Mouse (Mus musculus): ENCODE results near the gene Slc25a43. TPM values are rescaled to one million over a fixed set of nuclear protein-coding genes. Genes with fewer than 3 reads are reported as not detected.

Slc25a43 gene
- polyA plus RNA-seq, 1 experiment, result not detected

DNA sequence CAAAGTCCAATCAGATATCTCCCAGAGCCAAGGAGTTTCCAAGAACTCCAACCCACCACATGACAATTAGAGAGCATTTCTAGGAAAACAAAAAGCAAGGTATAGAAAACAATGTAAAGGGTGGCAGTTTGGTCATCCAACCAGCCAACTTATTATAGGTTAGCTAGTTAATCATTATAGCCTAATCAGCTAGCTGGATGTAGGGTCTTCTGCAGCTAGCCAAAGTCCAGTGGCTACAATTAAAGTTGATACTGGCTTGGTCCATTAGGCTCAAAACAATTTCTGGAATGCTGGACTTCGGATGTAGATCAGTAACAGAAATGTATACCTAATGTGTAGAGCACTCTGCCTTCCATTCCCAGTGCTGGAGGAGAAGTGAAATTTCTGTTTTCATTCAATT, 7.1 kb downstream of the Slc25a43 start:
- Histone ChIP-seq H3K4me1 (ENCODE audit: control insufficient read depth, insufficient read depth, low read length) (peaks cover 3% of the 10 kb centered on the region; the same call in 1 of the 2 replicates), H3K27ac (ENCODE audit: insufficient read depth, low read depth, low read length) (no peak overlapping the region), H3K4me3 (ENCODE audit: insufficient read depth, low read depth, low read length) (no peak overlapping the region)
- WGBS, result 78% methylated on average over 1 of the region's 1 CpGs
- TF ChIP-seq POLR2A (IDR thresholded peaks at IDR 0.05; ENCODE audit: insufficient read depth, low read depth, low read length) (no peak), CTCF (IDR thresholded peaks at IDR 0.05; ENCODE audit: insufficient read depth, low read depth, low read length) (no peak)

DNA sequence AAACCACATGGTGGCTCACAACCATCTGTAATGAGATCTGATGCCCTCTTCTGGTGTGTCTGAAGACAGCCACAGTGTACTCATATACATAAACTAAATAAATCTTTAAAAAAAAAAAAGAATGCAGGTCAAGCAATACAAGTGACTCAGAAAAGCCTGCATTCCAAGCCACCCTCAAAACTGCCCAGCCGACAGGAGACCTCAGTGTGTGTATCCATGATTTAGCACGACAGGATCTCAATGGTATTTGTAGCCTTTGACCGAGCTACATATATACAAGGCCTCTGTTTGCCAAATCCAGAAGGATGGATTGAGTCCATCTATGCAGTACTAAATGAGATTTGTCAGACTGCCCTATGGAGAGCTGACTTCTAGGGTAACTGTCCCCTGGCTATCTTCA, 9.1 kb downstream of the Slc25a43 start:
- no peak for TF ChIP-seq POLR2A (IDR thresholded peaks at IDR 0.05; ENCODE audit: insufficient read depth, low read depth, low read length)
- no peak for TF ChIP-seq CTCF (IDR thresholded peaks at IDR 0.05; ENCODE audit: insufficient read depth, low read depth, low read length)
- Histone ChIP-seq H3K4me1 (ENCODE audit: control insufficient read depth, insufficient read depth, low read length) (no peaks in the 10 kb centered on the region), H3K4me3 (ENCODE audit: insufficient read depth, low read depth, low read length) (no peak overlapping the region), H3K27ac (ENCODE audit: insufficient read depth, low read depth, low read length) (no peak overlapping the region)
- 92% methylated on average over 3 of the region's 3 CpGs for WGBS

DNA sequence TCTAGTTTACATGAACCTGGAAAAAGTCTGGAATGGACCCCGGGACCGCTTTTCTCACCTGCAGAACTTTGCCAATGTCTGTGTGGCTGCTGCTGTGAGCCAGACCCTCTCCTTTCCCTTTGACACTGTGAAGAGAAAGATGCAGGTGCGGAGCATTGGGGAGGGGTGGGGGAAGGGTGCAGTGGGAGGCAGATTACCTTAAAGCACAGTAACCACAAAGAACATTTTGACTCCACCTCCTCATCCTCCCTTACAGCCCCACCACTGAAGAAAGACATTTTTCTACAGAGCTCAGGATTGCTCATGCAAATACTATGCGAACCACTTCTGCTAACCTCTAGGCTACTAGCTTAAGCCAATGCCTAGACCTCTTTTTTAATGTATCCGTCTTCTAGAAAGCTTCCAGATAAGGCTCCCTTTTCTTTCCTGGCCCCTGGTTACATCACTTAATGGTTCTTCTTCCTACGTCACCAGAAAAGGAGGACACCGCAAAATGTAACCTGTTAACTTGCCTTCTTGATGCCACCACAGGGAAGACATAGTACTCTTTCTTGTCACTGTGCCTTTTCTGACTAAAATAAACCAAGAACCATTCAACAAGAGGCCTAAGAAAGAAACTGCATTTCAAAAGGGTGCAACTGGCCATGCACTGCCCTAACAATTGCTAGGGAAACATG, 14.5 kb downstream of the Slc25a43 start:
- 86% methylated on average over 7 of the region's 7 CpGs for WGBS
- Histone ChIP-seq H3K4me1 (ENCODE audit: control insufficient read depth, insufficient read depth, low read length) (no peaks in the 10 kb centered on the region), H3K27ac (ENCODE audit: insufficient read depth, low read depth, low read length) (no peak overlapping the region), H3K4me3 (ENCODE audit: insufficient read depth, low read depth, low read length) (no peak overlapping the region)
- TF ChIP-seq POLR2A (IDR thresholded peaks at IDR 0.05; ENCODE audit: insufficient read depth, low read depth, low read length) (no peak), CTCF (IDR thresholded peaks at IDR 0.05; ENCODE audit: insufficient read depth, low read depth, low read length) (no peak)

DNA sequence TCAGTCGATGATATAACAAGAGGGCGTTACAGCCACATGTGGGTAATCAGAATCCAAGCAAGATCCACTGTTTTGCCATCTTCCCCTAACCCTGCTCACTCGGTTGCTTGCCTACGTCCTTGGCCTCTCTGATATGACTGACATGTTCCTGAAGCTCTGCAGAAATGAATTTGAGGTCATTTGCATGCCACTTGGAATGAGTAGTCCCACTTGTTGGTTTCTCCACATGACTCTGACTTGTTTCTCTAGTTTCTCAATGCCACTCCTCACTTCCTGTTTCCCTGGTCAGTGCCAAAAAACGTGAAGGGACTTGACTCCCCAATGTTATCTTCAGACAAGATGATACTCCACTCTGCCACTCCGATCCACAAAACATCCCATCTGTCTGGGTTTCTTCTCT, 15.1 kb downstream of the Slc25a43 start:
- TF ChIP-seq POLR2A (IDR thresholded peaks at IDR 0.05; ENCODE audit: insufficient read depth, low read depth, low read length) (no peak), CTCF (IDR thresholded peaks at IDR 0.05; ENCODE audit: insufficient read depth, low read depth, low read length) (no peak)
- H3K4me1 ChIP-seq (ENCODE audit: control insufficient read depth, insufficient read depth, low read length), result no peaks in the 10 kb centered on the region
- 72% methylated on average over 6 of the region's 6 CpGs for WGBS

DNA sequence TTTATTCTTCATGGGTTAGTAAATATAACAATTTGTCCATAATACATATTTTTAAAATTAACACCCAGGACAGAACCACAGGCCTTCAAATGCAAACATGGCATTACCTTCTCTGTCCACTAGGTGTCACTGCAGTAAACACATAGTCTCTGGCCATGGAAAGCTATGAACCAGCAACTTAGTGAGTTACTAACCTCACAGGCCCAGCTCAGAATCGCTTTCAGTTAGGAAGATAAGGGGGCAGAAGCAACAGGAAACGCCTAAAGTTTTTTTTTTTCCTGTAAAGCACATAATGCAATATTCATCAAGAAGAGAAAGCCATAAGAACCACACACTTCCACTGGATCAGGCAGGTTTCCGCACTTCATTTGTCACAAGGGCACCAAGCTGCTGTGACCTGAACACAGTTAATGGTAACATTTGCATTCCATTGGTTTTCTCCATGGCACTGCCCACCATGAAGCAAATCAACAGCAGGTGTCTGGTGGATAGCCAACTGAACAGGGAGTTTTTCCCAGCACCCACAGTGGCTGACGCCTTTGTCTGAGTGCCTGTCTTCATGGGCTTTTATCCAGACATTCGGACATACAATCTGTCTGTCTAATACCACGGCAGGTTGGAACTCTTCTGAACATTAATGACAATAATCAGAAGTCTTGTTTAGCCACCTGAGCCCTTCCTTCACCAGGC, 17.6 kb downstream of the Slc25a43 start:
- Histone ChIP-seq H3K4me3 (ENCODE audit: insufficient read depth, low read depth, low read length) (no peak overlapping the region), H3K27ac (ENCODE audit: insufficient read depth, low read depth, low read length) (no peak overlapping the region), H3K4me1 (ENCODE audit: control insufficient read depth, insufficient read depth, low read length) (no peaks in the 10 kb centered on the region)
- WGBS, result 48% methylated on average over 6 of the region's 6 CpGs
- no peak for TF ChIP-seq POLR2A (IDR thresholded peaks at IDR 0.05; ENCODE audit: insufficient read depth, low read depth, low read length)
- TF ChIP-seq CTCF (IDR thresholded peaks at IDR 0.05; ENCODE audit: insufficient read depth, low read depth, low read length), result no peak

More for the DNA sequence above, 15.1 kb downstream of the Slc25a43 start:
- no peak overlapping the region for H3K4me3 ChIP-seq (ENCODE audit: insufficient read depth, low read depth, low read length)
- H3K27ac ChIP-seq (ENCODE audit: insufficient read depth, low read depth, low read length), result no peak overlapping the region

DNA sequence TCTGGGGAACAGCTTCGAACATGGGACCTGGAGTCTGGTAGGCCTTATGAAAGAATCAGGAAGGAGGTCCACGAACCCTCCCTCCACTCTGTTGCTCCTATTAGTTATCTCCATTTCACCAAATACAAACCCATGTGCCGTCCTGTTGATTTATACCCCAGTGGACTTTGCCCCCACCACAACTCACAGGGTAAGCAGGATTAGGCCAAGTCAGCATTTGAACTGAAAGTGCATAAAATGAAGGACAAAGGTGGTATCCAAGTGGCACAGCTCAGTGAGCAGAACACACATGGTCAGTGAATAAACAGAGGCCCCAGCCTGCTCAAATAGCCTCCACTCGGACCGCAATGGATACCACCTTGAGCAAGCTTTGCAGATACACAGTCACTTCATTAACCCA, 18.8 kb downstream of the Slc25a43 start:
- TF ChIP-seq POLR2A (IDR thresholded peaks at IDR 0.05; ENCODE audit: insufficient read depth, low read depth, low read length) (no peak), CTCF (IDR thresholded peaks at IDR 0.05; ENCODE audit: insufficient read depth, low read depth, low read length) (no peak)
- Histone ChIP-seq H3K4me3 (ENCODE audit: insufficient read depth, low read depth, low read length) (no peak overlapping the region), H3K4me1 (ENCODE audit: control insufficient read depth, insufficient read depth, low read length) (no peaks in the 10 kb centered on the region), H3K27ac (ENCODE audit: insufficient read depth, low read depth, low read length) (no peak overlapping the region)
- WGBS, result 72% methylated on average over 5 of the region's 5 CpGs

DNA sequence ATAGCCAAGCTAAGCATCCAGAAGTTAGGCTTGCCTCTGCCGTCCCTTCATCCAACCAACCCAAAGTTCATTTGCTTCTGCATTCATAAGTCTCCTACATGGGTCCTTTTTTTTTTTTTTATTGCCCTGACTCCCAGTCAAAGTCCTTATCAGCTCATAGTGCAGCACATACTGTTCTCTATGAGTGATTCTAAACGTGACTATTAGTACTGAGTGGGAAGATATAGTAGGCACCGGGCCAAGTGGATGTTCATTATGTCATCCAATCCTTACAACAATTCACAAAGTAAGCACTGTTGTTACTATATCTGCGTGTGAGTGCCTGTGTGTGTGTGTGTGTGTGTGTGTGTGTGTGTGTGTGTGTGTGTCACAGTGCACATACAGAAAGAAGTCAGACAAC, 19.4 kb downstream of the Slc25a43 start:
- Histone ChIP-seq H3K4me3 (ENCODE audit: insufficient read depth, low read depth, low read length) (no peak overlapping the region), H3K4me1 (ENCODE audit: control insufficient read depth, insufficient read depth, low read length) (no peaks in the 10 kb centered on the region), H3K27ac (ENCODE audit: insufficient read depth, low read depth, low read length) (no peak overlapping the region)
- 52% methylated on average over 4 of the region's 4 CpGs for WGBS
- TF ChIP-seq CTCF (IDR thresholded peaks at IDR 0.05; ENCODE audit: insufficient read depth, low read depth, low read length) (no peak), POLR2A (IDR thresholded peaks at IDR 0.05; ENCODE audit: insufficient read depth, low read depth, low read length) (no peak)

DNA sequence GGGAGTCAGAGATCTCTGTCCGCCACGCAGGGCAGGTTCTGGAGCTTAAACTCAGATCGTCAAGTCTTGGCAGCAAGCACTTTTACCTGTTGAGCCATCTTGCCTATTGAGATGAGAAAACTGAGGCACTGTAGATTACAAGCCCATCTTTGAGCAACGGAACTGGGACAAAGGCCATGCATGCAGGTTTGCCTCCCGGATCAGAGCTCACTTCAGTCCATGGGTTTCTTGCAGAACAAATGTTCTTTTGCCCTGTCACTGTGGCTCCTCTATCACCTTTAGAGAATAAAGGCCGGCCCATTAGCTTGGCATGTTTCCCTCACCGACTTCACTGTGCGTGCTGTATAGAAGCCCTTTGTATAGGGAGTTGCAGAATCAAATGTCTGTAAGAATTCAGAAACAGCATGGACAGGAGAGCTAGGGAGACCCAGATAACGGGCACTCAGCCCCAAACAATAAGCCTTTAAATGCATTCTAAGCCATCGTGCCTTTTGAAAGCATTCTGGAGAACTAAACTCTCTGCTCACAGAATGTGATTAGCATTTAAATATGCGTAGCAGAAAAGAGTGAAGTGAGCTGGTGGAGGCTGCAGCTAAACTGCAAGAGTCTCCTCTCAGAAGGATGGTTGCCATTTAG, 20.0 kb downstream of the Slc25a43 start:
- Histone ChIP-seq H3K27ac (ENCODE audit: insufficient read depth, low read depth, low read length) (no peak overlapping the region), H3K4me3 (ENCODE audit: insufficient read depth, low read depth, low read length) (no peak overlapping the region), H3K4me1 (ENCODE audit: control insufficient read depth, insufficient read depth, low read length) (no peaks in the 10 kb centered on the region)
- no peak for TF ChIP-seq CTCF (IDR thresholded peaks at IDR 0.05; ENCODE audit: insufficient read depth, low read depth, low read length)
- no peak for TF ChIP-seq POLR2A (IDR thresholded peaks at IDR 0.05; ENCODE audit: insufficient read depth, low read depth, low read length)
- 42% methylated on average over 11 of the region's 11 CpGs for WGBS

DNA sequence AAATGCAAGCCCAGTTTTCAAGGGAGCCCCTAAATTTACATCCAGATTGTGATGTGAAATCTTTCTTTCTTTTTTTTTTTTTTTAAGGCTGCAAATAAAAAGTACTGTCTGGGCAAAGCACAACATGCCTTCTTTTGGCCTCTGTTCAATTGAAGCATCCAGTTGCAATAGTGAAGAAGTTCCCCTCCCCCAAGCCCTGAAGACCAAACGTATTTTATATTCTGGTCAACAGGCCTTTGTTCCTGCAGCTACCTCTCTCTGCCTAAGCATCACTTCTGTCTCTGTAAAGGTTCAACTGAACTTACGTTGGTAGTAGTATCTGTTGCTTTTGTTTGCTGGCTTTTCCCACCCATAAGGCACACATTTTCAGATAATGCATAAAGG, 20.5 kb downstream of the Slc25a43 start:
- Histone ChIP-seq H3K4me3 (ENCODE audit: insufficient read depth, low read depth, low read length) (no peak overlapping the region), H3K4me1 (ENCODE audit: control insufficient read depth, insufficient read depth, low read length) (no peaks in the 10 kb centered on the region), H3K27ac (ENCODE audit: insufficient read depth, low read depth, low read length) (no peak overlapping the region)
- TF ChIP-seq CTCF (IDR thresholded peaks at IDR 0.05; ENCODE audit: insufficient read depth, low read depth, low read length) (no peak), POLR2A (IDR thresholded peaks at IDR 0.05; ENCODE audit: insufficient read depth, low read depth, low read length) (no peak)
- 62% methylated on average over 2 of the region's 2 CpGs for WGBS
